Mouse (Mus musculus) embryonic facial prominence, embryonic 15.5 days (tissue): ENCODE measurements around the gene Tor3a. TPM values are rescaled to one million over a fixed set of nuclear protein-coding genes. Genes with fewer than 3 reads are reported as not detected.
A peak's percentile ranks its signal among the peaks of the same experiment; 100 is the strongest.

Experiments
- ATAC-seq: fragments of 200-750 bp; cut with Nextera tagmentation; 2 replicates; pipeline ENCODE4 v1.8.0; 2017; ENCODE audit warnings: low read depth, moderate TSS enrichment; ENCODE audit not compliant: insufficient number of reproducible peaks, low FRiP score, low TSS enrichment
- H3K27ac ChIP-seq: fragments of 300-500 bp; sonication (generic); replicated peaks from 2 replicates; pipeline ENCODE4 v1.5.1; 2015; ENCODE audit warnings: mild to moderate bottlenecking, inconsistent platforms
- H3K27me3 ChIP-seq: fragments of 300-500 bp; sonication (generic); 2 replicates; pipeline ENCODE4 v1.6.1; 2015; ENCODE audit warnings: inconsistent platforms
- H3K36me3 ChIP-seq: fragments of 300-500 bp; sonication (generic); 2 replicates; pipeline ENCODE4 v1.6.1; 2015; ENCODE audit warnings: mild to moderate bottlenecking, inconsistent platforms
- H3K4me1 ChIP-seq: fragments of 300-500 bp; sonication (generic); 2 replicates; pipeline ENCODE4 v1.6.1; 2015; ENCODE audit warnings: inconsistent platforms
- H3K4me2 ChIP-seq: fragments of 300-500 bp; sonication (generic); replicated peaks from 2 replicates; pipeline ENCODE4 v1.6.1; 2015; ENCODE audit warnings: mild to moderate bottlenecking, inconsistent platforms
- H3K4me3 ChIP-seq: fragments of 300-500 bp; sonication (generic); replicated peaks from 2 replicates; pipeline ENCODE4 v1.5.1; 2015; ENCODE audit warnings: mild to moderate bottlenecking, inconsistent platforms
- H3K9ac ChIP-seq: fragments of 300-500 bp; sonication (generic); 2 replicates; pipeline ENCODE4 v1.6.1; 2015; ENCODE audit warnings: inconsistent platforms
- H3K9me3 ChIP-seq: fragments of 300-500 bp; sonication (generic); replicated peaks from 2 replicates; pipeline ENCODE4 v1.6.1; 2016; ENCODE audit warnings: inconsistent platforms
- WGBS: fragments of 180-500 bp; shearing (Covaris S2); methylation state at CpG from one replicate; pipeline ENCODE4 v1.1.7; 2015; 5-methylcytosine and 5-hydroxymethylcytosine counted together
- polyA plus RNA-seq: library from polyadenylated mRNA; unstranded; fragments of >200 nt; fragmentation: Nextera tagmentation; extraction: Ambion mirVana; gene quantifications from 2 replicates; pipeline ENCODE4 v1.2.1, GENCODE M21; 2015

The Tor3a gene
- polyA plus RNA-seq, result 13.7 and 15.4 TPM in 2 replicates

DNA sequence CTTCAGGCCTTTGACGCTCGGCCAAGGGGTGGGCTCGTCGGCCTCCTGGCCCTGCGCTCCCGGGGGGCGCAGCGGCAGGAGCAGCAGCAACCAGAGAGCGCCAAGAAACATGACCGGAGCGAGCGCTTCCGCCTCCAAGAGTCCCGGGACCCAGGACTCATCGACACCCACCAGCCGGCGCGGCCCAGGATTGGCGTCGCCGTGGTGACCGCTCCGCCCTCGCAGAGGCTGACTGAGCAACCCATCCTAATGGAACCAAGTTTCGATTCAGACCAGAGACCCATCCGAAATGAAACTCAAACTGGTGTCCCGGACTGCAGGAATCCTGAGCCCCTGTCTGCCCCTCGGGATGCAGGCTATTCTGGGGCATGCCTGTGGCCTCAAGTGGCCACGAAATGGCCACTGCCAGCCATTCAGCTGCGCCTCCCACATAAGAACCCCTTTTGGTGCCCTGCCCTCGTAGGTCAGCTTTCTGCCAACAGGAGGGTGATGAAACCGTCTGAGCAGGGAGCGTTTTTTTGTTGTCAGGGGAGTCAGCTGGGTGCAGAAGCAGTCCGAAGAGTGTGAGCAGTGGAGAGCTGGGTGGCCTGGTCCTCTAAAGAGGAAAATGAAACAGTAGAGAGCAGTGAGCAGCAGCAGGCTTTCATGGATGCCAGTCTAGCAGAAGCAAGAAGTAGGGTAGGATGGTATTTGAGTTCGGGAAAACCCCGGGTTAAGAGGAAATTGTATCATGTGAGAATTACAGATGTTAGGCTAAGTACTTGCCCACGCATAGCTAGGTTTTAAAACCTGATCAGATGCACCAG is at the start of gene Tor3a:
TSS of gene Tor3a (minus strand) at position 162 of the 806 bp plus-strand sequence.
- Histone ChIP-seq H3K4me1 (peaks cover 12% of the 10 kb centered on the region), H3K4me3 (peak within 1 kb of the TSS; percentile 60), H3K27ac (peak within 1 kb of the TSS; percentile 66), H3K9me3 (no peaks in the 10 kb centered on the region), H3K9ac (peak within 1 kb of the TSS; percentile 27), H3K4me2 (peak within 1 kb of the TSS; percentile 91), H3K36me3 (no peaks in the 10 kb centered on the region), H3K27me3 (no peaks in the 10 kb centered on the region)
- ATAC-seq, result peak; percentile 82
- WGBS, result 5% methylated on average over 37 of the region's 37 CpGs

DNA sequence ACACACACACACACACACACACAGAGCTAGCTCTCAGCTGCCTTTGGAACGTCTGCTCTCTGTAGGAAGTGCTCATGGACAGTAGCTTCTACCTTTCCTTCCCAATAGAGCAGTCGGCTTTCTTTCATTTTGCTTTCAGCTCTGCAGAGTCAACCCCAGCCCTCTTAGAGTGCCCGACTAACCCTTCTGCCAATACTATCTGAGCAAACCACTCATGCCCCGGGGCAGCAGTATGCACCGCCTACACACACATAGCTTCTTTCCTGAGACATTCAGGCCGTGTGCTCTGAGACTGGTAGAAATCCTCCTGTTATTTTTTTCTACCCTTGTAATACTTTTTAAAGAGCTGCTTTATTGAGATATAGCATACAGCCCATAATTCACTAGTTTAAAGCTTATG is 47.9 kb upstream of the Tor3a start:
- Histone ChIP-seq H3K4me2 (no peak overlapping the region), H3K4me3 (no peak overlapping the region), H3K27ac (no peak overlapping the region), H3K27me3 (no peaks in the 10 kb centered on the region), H3K4me1 (0 out of 2 replicates have a peak, but pooled peaks cover 9% of the 10 kb centered on the region), H3K36me3 (no peaks in the 10 kb centered on the region), H3K9me3 (no peaks in the 10 kb centered on the region), H3K9ac (no peak overlapping the region)
- WGBS, result 27% methylated on average over 6 of the region's 6 CpGs
- ATAC-seq, result no peak

DNA sequence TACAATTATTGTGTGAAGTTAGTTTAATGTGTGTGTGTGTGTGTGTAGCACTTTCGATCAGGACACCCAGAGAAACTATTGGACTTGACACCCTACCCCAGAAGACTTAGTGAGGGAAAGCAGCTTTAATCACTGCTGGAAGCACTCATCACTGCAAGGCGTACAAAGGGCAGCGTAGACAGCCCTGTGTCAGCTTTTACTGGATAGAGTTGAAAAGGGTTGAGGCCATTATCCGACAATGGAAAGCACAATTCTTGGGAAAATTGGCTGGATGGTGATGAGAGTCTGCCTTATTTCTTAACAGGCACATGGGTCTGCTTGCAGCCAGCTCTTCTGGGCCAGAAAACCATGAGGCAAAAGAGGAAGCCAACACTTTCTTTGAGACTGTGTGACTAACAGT is 45.9 kb upstream of the Tor3a start:
- Histone ChIP-seq H3K27me3 (no peaks in the 10 kb centered on the region), H3K4me2 (no peak overlapping the region), H3K4me3 (no peak overlapping the region), H3K36me3 (no peaks in the 10 kb centered on the region), H3K9me3 (no peaks in the 10 kb centered on the region), H3K9ac (no peak overlapping the region), H3K4me1 (0 out of 2 replicates have a peak, but pooled peaks cover 9% of the 10 kb centered on the region), H3K27ac (no peak overlapping the region)
- ATAC-seq, result no peak
- 59% methylated on average over 4 of the region's 4 CpGs for WGBS

GRCm38 (mm10) chr1:156718950-156719805 is 45.0 kb upstream of the Tor3a start, which contains the start of gene Fam20b:
TSS of gene Fam20b (minus strand) at chr1:156719086.
- peak within 1 kb of the TSS; percentile 87 for H3K27ac ChIP-seq
- WGBS, result under 1% methylated on average over 42 of the region's 47 CpGs
- H3K9ac ChIP-seq, result peak within 1 kb of the TSS; percentile 58
- H3K4me3 ChIP-seq, result peak within 1 kb of the TSS; percentile 61
- H3K4me1 ChIP-seq, result 0 out of 2 replicates have a peak, but pooled peaks cover 9% of the 10 kb centered on the region
- no peaks in the 10 kb centered on the region for H3K9me3 ChIP-seq
- ATAC-seq, result peak; percentile 99
- H3K36me3 ChIP-seq, result no peaks in the 10 kb centered on the region
- no peaks in the 10 kb centered on the region for H3K27me3 ChIP-seq
- peak within 1 kb of the TSS; percentile 66 for H3K4me2 ChIP-seq

DNA sequence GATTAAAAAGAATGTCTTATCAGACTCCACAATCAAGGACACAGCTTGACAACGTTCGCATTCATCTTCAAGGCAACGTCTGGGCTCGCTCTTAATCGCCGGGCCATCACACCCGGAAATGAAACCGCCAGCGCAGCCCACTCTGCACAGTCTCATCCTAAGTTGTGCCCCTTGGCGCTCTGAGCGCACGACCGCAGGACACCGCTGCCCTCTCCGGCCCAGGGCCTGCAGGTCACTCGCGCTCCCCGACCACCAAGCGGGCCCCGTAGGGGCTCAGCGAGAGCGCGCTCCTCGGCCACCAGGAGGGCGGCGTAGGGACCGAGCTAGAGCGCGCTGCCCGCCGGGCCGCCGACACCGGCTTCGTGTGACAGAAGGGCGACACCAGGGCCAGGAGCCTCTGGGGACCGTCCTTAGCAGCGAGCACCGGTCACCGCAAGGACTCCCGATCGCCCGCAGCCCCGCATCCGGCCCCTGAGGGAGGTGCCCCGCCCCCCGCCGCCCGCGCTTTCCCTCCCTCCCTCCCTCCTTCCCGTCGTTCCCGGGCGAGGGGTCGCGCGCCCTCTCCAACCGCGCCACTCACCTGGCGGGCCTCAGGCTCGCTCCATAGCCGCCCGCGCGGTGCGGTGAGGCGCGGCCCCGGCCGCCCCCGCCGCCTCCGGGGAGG is 44.3 kb upstream of the Tor3a start:
- Histone ChIP-seq H3K27ac (peak overlapping the region; percentile 87), H3K9me3 (no peaks in the 10 kb centered on the region), H3K9ac (peak overlapping the region; percentile 58), H3K4me3 (peak overlapping the region; percentile 61), H3K27me3 (no peaks in the 10 kb centered on the region), H3K36me3 (no peaks in the 10 kb centered on the region), H3K4me1 (0 out of 2 replicates have a peak, but pooled peaks cover 9% of the 10 kb centered on the region), H3K4me2 (peak overlapping the region; percentile 66)
- ATAC-seq, result peak; percentile 84
- WGBS, result under 1% methylated on average over 32 of the region's 73 CpGs

GRCm38 (mm10) chr1:156717751-156718285 is 43.7 kb upstream of the Tor3a start:
- Histone ChIP-seq H3K4me3 (peak overlapping the region; percentile 61), H3K27me3 (no peaks in the 10 kb centered on the region), H3K4me2 (peak overlapping the region; percentile 66), H3K36me3 (no peaks in the 10 kb centered on the region), H3K9me3 (no peaks in the 10 kb centered on the region), H3K27ac (peak overlapping the region; percentile 87), H3K9ac (peak overlapping the region; percentile 58), H3K4me1 (0 out of 2 replicates have a peak, but pooled peaks cover 9% of the 10 kb centered on the region)
- ATAC-seq, result no peak
- 10% methylated on average over 13 of the region's 13 CpGs for WGBS

DNA sequence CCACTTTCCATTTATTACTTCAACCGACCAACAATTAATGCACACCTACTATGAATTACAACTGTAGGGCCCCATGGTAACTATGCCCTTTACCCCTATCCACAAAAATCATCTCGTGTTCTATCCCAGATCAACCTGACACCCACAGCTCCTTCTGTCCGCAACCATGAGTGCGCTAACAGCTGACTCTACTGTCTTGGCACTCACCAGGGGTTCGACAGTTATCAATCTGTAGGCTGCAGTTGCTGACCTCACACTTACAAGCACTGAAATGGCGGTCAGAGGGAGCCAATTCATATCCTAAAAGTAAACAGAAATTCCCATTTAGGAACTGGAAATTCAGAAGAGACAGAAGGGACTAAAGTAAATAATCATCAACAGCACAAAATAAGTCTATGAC is 42.5 kb upstream of the Tor3a start:
- Histone ChIP-seq H3K9ac (no peak overlapping the region), H3K4me2 (no peak overlapping the region), H3K27ac (no peak overlapping the region), H3K36me3 (no peaks in the 10 kb centered on the region), H3K9me3 (no peaks in the 10 kb centered on the region), H3K27me3 (no peaks in the 10 kb centered on the region), H3K4me1 (0 out of 2 replicates have a peak, but pooled peaks cover 9% of the 10 kb centered on the region), H3K4me3 (no peak overlapping the region)
- WGBS, result 89% methylated on average over 6 of the region's 6 CpGs
- no peak for ATAC-seq

GRCm38 (mm10) chr1:156710472-156711098 is 36.4 kb upstream of the Tor3a start:
- H3K4me3 ChIP-seq, result no peak overlapping the region
- peak overlapping the region; percentile 73 for H3K27ac ChIP-seq
- no peaks in the 10 kb centered on the region for H3K9me3 ChIP-seq
- peaks cover 8% of the 10 kb centered on the region for H3K36me3 ChIP-seq
- H3K4me1 ChIP-seq, result peaks cover 8% of the 10 kb centered on the region
- H3K4me2 ChIP-seq, result no peak overlapping the region; the same call in 1 of the 2 replicates
- H3K27me3 ChIP-seq, result no peaks in the 10 kb centered on the region
- WGBS, result 55% methylated on average over 10 of the region's 10 CpGs
- no peak overlapping the region for H3K9ac ChIP-seq
- ATAC-seq, result no peak

DNA sequence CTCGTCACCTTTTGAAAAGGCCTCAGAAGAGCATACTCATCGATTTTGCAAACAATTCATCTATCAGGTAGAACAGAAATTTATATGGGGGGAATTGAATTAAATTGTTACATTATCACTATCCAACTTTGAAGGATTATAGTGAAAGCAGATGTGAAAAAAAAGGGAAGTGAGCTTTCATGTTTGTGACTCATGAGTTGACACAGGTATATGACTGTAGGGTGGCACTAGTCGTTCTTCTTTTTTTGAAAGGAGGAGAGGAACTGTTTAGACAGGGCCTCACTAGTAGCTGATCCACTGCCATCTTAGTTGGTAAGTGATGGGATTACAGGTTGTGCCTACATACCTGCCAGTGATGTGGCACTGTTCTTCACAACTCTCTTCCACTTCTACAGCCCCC is 34.5 kb upstream of the Tor3a start:
- no peaks in the 10 kb centered on the region for H3K27me3 ChIP-seq
- H3K4me2 ChIP-seq, result no peak overlapping the region
- H3K9ac ChIP-seq, result no peak overlapping the region
- WGBS, result 80% methylated on average over 3 of the region's 3 CpGs
- no peak for ATAC-seq
- H3K4me1 ChIP-seq, result peaks cover 8% of the 10 kb centered on the region
- H3K27ac ChIP-seq, result no peak overlapping the region
- H3K9me3 ChIP-seq, result no peaks in the 10 kb centered on the region
- H3K4me3 ChIP-seq, result no peak overlapping the region
- peaks cover 24% of the 10 kb centered on the region for H3K36me3 ChIP-seq

- H3K27ac ChIP-seq, result no peak overlapping the region
- whole genome bisulfite sequencing, result 70% methylated on average over 10 of the region's 10 CpGs
- no peak overlapping the region for H3K9ac ChIP-seq
- H3K36me3 ChIP-seq, result peaks cover 44% of the 10 kb centered on the region
- no peak overlapping the region for H3K4me3 ChIP-seq
- H3K4me1 ChIP-seq, result peaks cover 4% of the 10 kb centered on the region
- no peak for ATAC-seq
- H3K9me3 ChIP-seq, result no peaks in the 10 kb centered on the region
- no peak overlapping the region for H3K4me2 ChIP-seq
- no peaks in the 10 kb centered on the region for H3K27me3 ChIP-seq
Measured at GRCm38 (mm10) chr1:156705696-156706285, 31.6 kb upstream of the Tor3a start.
